Mouse (Mus musculus) thymus, adult 2 months (tissue): Measurements from ENCODE around the gene Nrsn1. TPM values are rescaled to one million over a fixed set of nuclear protein-coding genes. Genes with fewer than 3 reads are reported as not detected.

Source experiments
- DNase-seq: peaks from one replicate; pipeline ENCODE4 v3.0.0; 2021
- H3K27ac ChIP-seq: fragments of 200-500 bp; 2 replicates; pipeline ENCODE4 v1.5.1; 2012; ENCODE audit warnings: low read length, control low read depth; ENCODE audit not compliant: control insufficient read depth, insufficient read depth
- H3K27me3 ChIP-seq: fragments of 200-500 bp; 2 replicates; pipeline ENCODE4 v1.6.1; 2012; ENCODE audit warnings: mild to moderate bottlenecking, low read length, moderate library complexity, mixed read lengths; ENCODE audit not compliant: control insufficient read depth, insufficient read depth
- H3K36me3 ChIP-seq: fragments of 200-500 bp; 2 replicates; pipeline ENCODE4 v1.6.1; 2012; ENCODE audit warnings: mild to moderate bottlenecking, low read length, moderate library complexity; ENCODE audit not compliant: control insufficient read depth, insufficient read depth
- H3K4me1 ChIP-seq: fragments of 200-500 bp; replicated peaks from 2 replicates; pipeline ENCODE4 v1.6.1; 2012; ENCODE audit warnings: low read length; ENCODE audit not compliant: control insufficient read depth, insufficient read depth
- H3K4me3 ChIP-seq: fragments of 200-500 bp; 2 replicates; pipeline ENCODE4 v1.5.1; 2012; ENCODE audit warnings: mild to moderate bottlenecking, low read length, control low read depth, moderate library complexity; ENCODE audit not compliant: control insufficient read depth, insufficient read depth
- CTCF ChIP-seq: fragments of 200-500 bp; IDR thresholded peaks from 2 replicates; pipeline ENCODE4 v1.5.1; 2012; ENCODE audit warnings: mild to moderate bottlenecking, control low read depth, low read length, moderate library complexity, borderline replicate concordance; ENCODE audit not compliant: control insufficient read depth, poor library complexity, insufficient read depth; ENCODE audit errors: extremely low read depth
- POLR2A ChIP-seq: fragments of 200-500 bp; IDR thresholded peaks from 2 replicates; pipeline ENCODE4 v1.6.1; 2012; ENCODE audit warnings: mild to moderate bottlenecking, low read length, control low read depth, moderate library complexity; ENCODE audit not compliant: control insufficient read depth, poor library complexity, insufficient read depth; ENCODE audit errors: extremely low read depth
- WGBS: fragments of 180-500 bp; shearing (Covaris S2); methylation state at CpG from one replicate; pipeline ENCODE4 v1.1.7; 2018; 5-methylcytosine and 5-hydroxymethylcytosine counted together
- polyA plus RNA-seq: library from polyadenylated mRNA; depleted of rRNA; stranded (reverse); fragments of >200 nt; gene quantifications from 2 replicates; pipeline ENCODE4 v1.2.3, GENCODE M21; 2012; rRNA removed

Nrsn1 gene
- polyA plus RNA-seq, 1 experiment = not detected

DNA sequence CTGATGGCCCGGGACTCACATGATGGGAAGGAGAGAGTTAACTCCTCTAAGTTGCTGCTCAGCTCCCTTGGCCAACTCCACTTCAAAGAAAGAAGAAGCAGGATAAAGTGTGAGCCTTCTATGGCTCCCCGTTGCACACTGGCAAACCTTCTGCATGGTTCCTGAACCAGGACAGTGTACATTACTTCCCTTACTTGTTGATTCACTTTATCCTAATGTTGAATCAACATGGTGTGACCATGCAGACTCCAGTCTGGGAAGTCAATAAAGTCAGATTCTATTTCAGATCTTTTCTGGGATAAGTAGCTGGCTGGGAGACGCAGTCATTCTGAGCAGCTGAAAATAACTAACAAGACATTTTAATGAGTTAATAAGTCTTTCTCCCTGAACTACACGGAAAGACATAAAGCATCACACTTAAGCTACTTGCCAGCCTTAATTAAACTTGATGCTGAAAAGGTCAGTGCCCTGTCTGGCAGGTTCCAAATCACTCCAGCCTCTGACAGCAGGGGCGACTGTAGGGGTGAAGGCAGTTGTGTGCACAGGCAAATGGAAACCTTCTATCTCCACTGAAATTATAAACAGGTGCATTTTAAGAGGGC is 50.0 kb downstream of the Nrsn1 start:
- TF ChIP-seq POLR2A = no peak
- no peak for TF ChIP-seq CTCF
- Histone ChIP-seq H3K27me3 (no peaks in the 10 kb centered on the region), H3K4me3 (no peak overlapping the region), H3K27ac (no peak overlapping the region), H3K36me3 (no peaks in the 10 kb centered on the region), H3K4me1 (no peaks in the 10 kb centered on the region)
- WGBS = 86% methylated on average over 5 of the region's 5 CpGs
- no peak for DNase-seq

DNA sequence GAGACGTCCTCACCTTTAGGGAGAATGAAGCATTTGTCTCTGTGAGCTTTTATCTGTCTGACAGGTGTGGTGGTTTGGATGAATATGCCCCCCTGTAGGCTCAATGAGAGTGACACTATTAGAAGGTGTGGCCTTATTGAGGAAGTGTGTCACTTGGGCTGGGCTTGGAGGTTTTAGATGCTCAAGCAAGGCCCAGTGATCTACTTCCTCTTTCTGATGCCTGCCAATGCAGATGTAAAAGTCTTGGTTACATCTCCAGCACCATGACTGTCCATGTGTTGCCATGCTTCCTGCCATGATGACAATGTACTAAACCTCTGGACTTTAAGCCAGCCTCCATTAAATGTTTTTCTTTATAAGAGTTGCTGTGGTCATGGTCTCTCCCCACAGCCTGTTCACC is 51.9 kb downstream of the Nrsn1 start:
- no peak overlapping the region for H3K27ac ChIP-seq
- WGBS = 96% methylated on average over 1 of the region's 1 CpGs
- no peak overlapping the region for H3K4me3 ChIP-seq

DNA sequence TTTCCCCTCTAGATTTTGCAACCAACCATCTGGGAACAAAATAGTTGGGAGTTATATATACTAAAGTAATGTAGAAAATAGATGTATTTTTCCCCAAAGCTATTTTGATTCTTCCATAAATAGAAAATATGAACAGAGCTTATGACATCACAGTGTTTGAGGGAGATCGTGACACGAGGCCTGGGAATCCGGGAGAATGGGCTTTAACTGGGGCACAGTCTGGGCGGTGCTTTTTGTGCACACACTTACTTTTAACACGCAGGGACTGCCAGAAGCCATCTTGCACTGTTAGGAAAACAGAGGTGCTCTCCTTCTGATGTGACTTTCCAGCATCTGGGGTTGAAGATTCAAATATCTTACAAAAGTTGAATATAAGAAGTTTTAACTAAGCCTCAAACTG is 63.4 kb downstream of the Nrsn1 start:
- Histone ChIP-seq H3K27me3 (no peaks in the 10 kb centered on the region), H3K4me3 (no peak overlapping the region), H3K27ac (no peak overlapping the region), H3K4me1 (no peaks in the 10 kb centered on the region), H3K36me3 (no peaks in the 10 kb centered on the region)
- 95% methylated on average over 5 of the region's 5 CpGs for WGBS
- DNase-seq = no peak
- TF ChIP-seq CTCF (no peak), POLR2A (no peak)

More for the DNA sequence above, 51.9 kb downstream of the Nrsn1 start:
- no peaks in the 10 kb centered on the region for H3K4me1 ChIP-seq
- H3K36me3 ChIP-seq = no peaks in the 10 kb centered on the region
- H3K27me3 ChIP-seq = no peaks in the 10 kb centered on the region
- no peak for TF ChIP-seq POLR2A
- no peak for TF ChIP-seq CTCF
- no peak for DNase-seq

Other genes with a start within 250 kb of the Nrsn1 start
- gene Dcdc2a, start 214.5 kb downstream of the Nrsn1 start, polyA plus RNA-seq = 0.04 and 0.06 TPM in 2 replicates